In the genomic region with DNA sequence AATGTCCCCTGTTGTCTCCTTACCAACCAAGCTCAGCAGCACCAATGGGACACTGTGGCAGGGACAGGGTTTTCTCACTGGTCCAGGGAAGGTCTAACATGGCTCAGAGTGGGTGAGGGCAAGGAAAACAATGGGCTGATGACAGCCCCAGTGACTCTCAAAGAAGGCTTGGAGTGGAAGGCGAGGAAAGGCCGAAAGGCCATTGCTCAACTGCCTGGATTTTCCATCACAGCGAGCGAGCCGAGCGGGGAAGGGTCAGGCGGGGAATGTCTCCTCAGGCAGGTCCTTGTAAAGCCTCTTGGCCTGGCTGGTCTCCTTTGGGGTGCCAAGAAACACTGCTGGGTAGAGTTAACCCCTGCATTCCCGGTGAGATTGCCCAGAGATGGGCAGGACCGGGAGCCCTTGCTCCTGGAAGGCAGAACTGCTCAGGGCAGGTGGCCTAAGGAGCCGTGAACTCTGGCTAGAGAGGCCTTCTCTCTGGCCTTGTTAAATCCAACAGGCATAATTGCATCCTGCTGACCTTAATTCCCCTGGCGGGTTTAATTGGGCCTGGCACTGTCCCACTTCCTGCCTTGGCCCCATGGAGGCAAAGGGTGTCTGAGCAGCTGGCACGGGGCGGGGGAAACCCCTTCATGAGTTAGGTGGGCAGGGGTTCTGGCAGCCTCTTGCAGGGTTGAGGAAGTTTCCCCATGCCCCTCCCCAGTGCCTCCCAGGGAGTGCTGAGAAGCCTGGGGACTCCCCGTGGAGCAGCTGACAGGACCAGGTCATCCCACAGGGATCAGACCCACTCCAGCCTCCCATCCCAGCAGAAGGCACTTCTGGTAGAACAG, we compare ENCODE assay signal across 13 mouse cellular contexts. TPM values are rescaled to one million over a fixed set of nuclear protein-coding genes. Genes with fewer than 3 reads are reported as not detected.
DNase-seq lines count a peak whose midpoint lies in the region; ATAC-seq and TF ChIP-seq lines count a peak whose summit lies in the region.
"Had no signal": no experiment of that assay in that cellular context is flagged by ENCODE, and none has a peak within 500 bp of the region (broad histone marks: within the 10 kb centered on the region; RNA-seq: fewer than 3 reads in every experiment).

No protein-coding gene starts in this region.

- no peak; the same call in 1 of the 2 replicates for ATAC-seq in stomach, postnatal 0 days (ENCODE audit: low FRiP score, low TSS enrichment)
- ATAC-seq: intestine, embryonic 16.5 days; midbrain, embryonic 16.5 days had no signal

- H3K4me2 ChIP-seq in stomach, postnatal 0 days (replicated peaks; ENCODE audit: low read depth) = no peak overlapping the region
- H3K4me2 ChIP-seq: neural tube, embryonic 15.5 days had no signal

- TF ChIP-seq CTCF in stomach, postnatal 0 days (IDR thresholded peaks at IDR 0.05; ENCODE audit: low read depth) = no peak

- H3K9me3 ChIP-seq in stomach, postnatal 0 days (ENCODE audit: control insufficient read depth, low read length) = no peaks in the 10 kb centered on the region
- H3K9me3 ChIP-seq: neural tube, embryonic 15.5 days had no signal

- no peak overlapping the region for H3K9ac ChIP-seq in stomach, postnatal 0 days (ENCODE audit: low read length)
- H3K9ac ChIP-seq: neural tube, embryonic 15.5 days had no signal

- peaks cover 3% of the 10 kb centered on the region; the same call in 1 of the 2 replicates for H3K27me3 ChIP-seq in stomach, postnatal 0 days (ENCODE audit: control insufficient read depth, insufficient read depth, low read length)

- TF ChIP-seq EP300 in stomach, postnatal 0 days (optimal IDR thresholded peaks at IDR 0.05) = no peak

- H3K27ac ChIP-seq in stomach, postnatal 0 days (replicated peaks) = 0 out of 2 replicates have a peak overlapping the region, but pooled peaks have one; percentile 8
- H3K27ac ChIP-seq: neural tube, embryonic 15.5 days had no signal

- no peaks in the 10 kb centered on the region for H3K4me1 ChIP-seq in stomach, postnatal 0 days (replicated peaks; ENCODE audit: control insufficient read depth, insufficient read depth)

- no peaks in the 10 kb centered on the region for H3K36me3 ChIP-seq in stomach, postnatal 0 days (ENCODE audit: control insufficient read depth, insufficient read depth, low read length)
- H3K36me3 ChIP-seq: neural tube, embryonic 15.5 days had no signal

- no peak overlapping the region for H3K4me3 ChIP-seq in stomach, postnatal 0 days (ENCODE audit: low read depth, low read length)
- H3K4me3 ChIP-seq: neural tube, embryonic 15.5 days had no signal

- 54% methylated on average over 13 of the region's 14 CpGs for WGBS in stomach, postnatal 0 days

- peak; percentile 61 for DNase-seq in gastrocnemius, adult 18-20 months (ENCODE audit: low spot score)
- DNase-seq in gastrocnemius, postnatal 4 days (ENCODE audit: low spot score in 2 of 2) = no peak
- peak; percentile 19 for DNase-seq in urinary bladder, adult 2 months (ENCODE audit: low spot score)
- DNase-seq in urinary bladder, postnatal 14 days (ENCODE audit: low spot score) = no peak
- peak; percentile 58 for DNase-seq in gastrocnemius, postnatal 25 days
- DNase-seq in stomach, postnatal 0 days (ENCODE audit: low spot score) = no peak
- no peak for DNase-seq in lung, postnatal 14 days
- DNase-seq in lung, adult 18-20 months = no peak
- DNase-seq: lung, postnatal 36 days had no signal

RNA-seq across cellular contexts. Expression of a gene that starts 3.8 kb away (rescaled TPM):
- total RNA-seq in gastrocnemius, adult 18-20 months (2021) = 100 to 1,000 TPM; 671 to 798 TPM
- total RNA-seq in gastrocnemius, postnatal 4 days (2021) = 100 to 1,000 TPM in 1 of 2 experiments, 10 to 100 TPM in 1; 95.7 to 138 TPM
- 0.34 and 0.63 TPM in 2 replicates for polyA plus RNA-seq in urinary bladder, adult 2 months (2012; rRNA removed)
- total RNA-seq in gastrocnemius, postnatal 25 days (2021) = 100 to 1,000 TPM; 290 to 471 TPM
- 0.02 TPM in 1 of 2 replicates, not detected in the other for polyA plus RNA-seq in stomach, postnatal 0 days (2015; fragmentation: Nextera tagmentation; extraction: Ambion mirVana)
- total RNA-seq: layer of hippocampus, adult 18-20 months had no signal

RNA-seq across cellular contexts. Expression of a gene that starts 25.7 kb away (rescaled TPM):
- 1 to 10 TPM in 1 of 2 experiments, under 1 TPM in 1; 0.75 to 1.8 TPM for total RNA-seq in gastrocnemius, adult 18-20 months (2021)
- 1 to 10 TPM; 5.4 to 7.3 TPM for total RNA-seq in gastrocnemius, postnatal 4 days (2021)
- polyA plus RNA-seq in urinary bladder, adult 2 months (2012; rRNA removed) = 1.3 and 1.9 TPM in 2 replicates
- 1 to 10 TPM; 1.8 to 2.4 TPM for total RNA-seq in gastrocnemius, postnatal 25 days (2021)
- 2.3 and 2.6 TPM in 2 replicates for polyA plus RNA-seq in stomach, postnatal 0 days (2015; fragmentation: Nextera tagmentation; extraction: Ambion mirVana)

RNA-seq across cellular contexts. Expression of a gene that starts 44.2 kb away (rescaled TPM):
- under 1 TPM; 0.26 to 0.34 TPM for total RNA-seq in gastrocnemius, adult 18-20 months (2021)
- 1 to 10 TPM; 3.6 to 3.8 TPM for total RNA-seq in gastrocnemius, postnatal 4 days (2021)
- 0.13 and 0.61 TPM in 2 replicates for polyA plus RNA-seq in urinary bladder, adult 2 months (2012; rRNA removed)
- 1 to 10 TPM; 1.1 to 1.5 TPM for total RNA-seq in gastrocnemius, postnatal 25 days (2021)
- 0.27 and 0.36 TPM in 2 replicates for polyA plus RNA-seq in stomach, postnatal 0 days (2015; fragmentation: Nextera tagmentation; extraction: Ambion mirVana)

RNA-seq across cellular contexts. Expression of a gene that starts 55.0 kb away (rescaled TPM):
- total RNA-seq in gastrocnemius, adult 18-20 months (2021) = not detected
- total RNA-seq in gastrocnemius, postnatal 4 days (2021) = not detected
- polyA plus RNA-seq in urinary bladder, adult 2 months (2012; rRNA removed) = 0.04 and 0.12 TPM in 2 replicates
- total RNA-seq in gastrocnemius, postnatal 25 days (2021) = not detected
- polyA plus RNA-seq in stomach, postnatal 0 days (2015; fragmentation: Nextera tagmentation; extraction: Ambion mirVana) = not detected in 2 replicates

RNA-seq across cellular contexts. Expression of a gene that starts 59.6 kb away (rescaled TPM):
- 1 to 10 TPM; 1.6 to 5.3 TPM for total RNA-seq in gastrocnemius, adult 18-20 months (2021)
- 10 to 100 TPM; 22.2 to 24.0 TPM for total RNA-seq in gastrocnemius, postnatal 4 days (2021)
- polyA plus RNA-seq in urinary bladder, adult 2 months (2012; rRNA removed) = 3.0 and 3.2 TPM in 2 replicates
- total RNA-seq in gastrocnemius, postnatal 25 days (2021) = 1 to 10 TPM in 1 of 2 experiments, under 1 TPM in 1; 0.92 to 1.5 TPM
- polyA plus RNA-seq in stomach, postnatal 0 days (2015; fragmentation: Nextera tagmentation; extraction: Ambion mirVana) = 14.0 and 17.7 TPM in 2 replicates

Comparison
In these comparisons a context has a peak if more than half of its experiments do, and no peak if none do; other contexts are left out.
1. DNase-seq: peak in gastrocnemius, adult 18-20 months (single experiment), urinary bladder, adult 2 months (single experiment) and gastrocnemius, postnatal 25 days (single experiment); none in gastrocnemius, postnatal 4 days (0 of 2), urinary bladder, postnatal 14 days (single experiment), stomach, postnatal 0 days (single experiment), lung, postnatal 14 days (single experiment) and lung, adult 18-20 months (0 of 2).